Comparison of ENCODE assay signal across 8 mouse cellular contexts in genomic region chr2:32912210-32912804, GRCm38 (mm10). TPM values are rescaled to one million over a fixed set of nuclear protein-coding genes. Genes with fewer than 3 reads are reported as not detected.
DNase-seq lines count a peak whose midpoint lies in the region; ATAC-seq and TF ChIP-seq lines count a peak whose summit lies in the region.

No protein-coding gene starts in this region.

- 32% methylated on average over 19 of the region's 19 CpGs for WGBS in neural tube, embryonic 15.5 days
- 31% methylated on average over 19 of the region's 19 CpGs for WGBS in cerebellum, adult 2 months
- WGBS in forebrain, postnatal 0 days, result 30% methylated on average over 19 of the region's 19 CpGs
- WGBS in midbrain, postnatal 0 days, result 31% methylated on average over 19 of the region's 19 CpGs

- H3K4me1 ChIP-seq in neural tube, embryonic 15.5 days, result peaks cover 33% of the 10 kb centered on the region
- peaks cover 9% of the 10 kb centered on the region for H3K4me1 ChIP-seq in cerebellum, adult 2 months (ENCODE audit: control insufficient read depth, insufficient read depth, low read length)
- H3K4me1 ChIP-seq in forebrain, postnatal 0 days (ENCODE audit: insufficient read depth), result peaks cover 20% of the 10 kb centered on the region
- H3K4me1 ChIP-seq in midbrain, postnatal 0 days (ENCODE audit: insufficient read depth, low read length), result no peaks in the 10 kb centered on the region

- no peak overlapping the region for H3K4me3 ChIP-seq in neural tube, embryonic 15.5 days (replicated peaks)
- no peak overlapping the region for H3K4me3 ChIP-seq in cerebellum, adult 2 months (replicated peaks; ENCODE audit: insufficient read depth, low read depth, low read length)
- H3K4me3 ChIP-seq in forebrain, postnatal 0 days (ENCODE audit: low read depth, low read length), result no peak overlapping the region
- H3K4me3 ChIP-seq in midbrain, postnatal 0 days (ENCODE audit: low read depth, low read length), result no peak overlapping the region

- intact Hi-C loops in left cerebral cortex, postnatal 25 days (cut with DNase I), result loop anchor here (1.0 kb wide), 1 partner anchor 48 kb away; no protein-coding TSS in a partner anchor

- H3K9me3 ChIP-seq in neural tube, embryonic 15.5 days (replicated peaks), result no peaks in the 10 kb centered on the region
- H3K9me3 ChIP-seq in forebrain, postnatal 0 days (ENCODE audit: low read length), result no peaks in the 10 kb centered on the region
- H3K9me3 ChIP-seq in midbrain, postnatal 0 days (ENCODE audit: low read length), result no peaks in the 10 kb centered on the region

- peak; percentile 100 for TF ChIP-seq CTCF in cerebellum, adult 2 months (IDR thresholded peaks at IDR 0.05; ENCODE audit: borderline replicate concordance, insufficient read depth, low read depth, low read length)
- TF ChIP-seq CTCF in forebrain, postnatal 0 days (IDR thresholded peaks at IDR 0.05; ENCODE audit: low read depth), result peak; percentile 100
- TF ChIP-seq CTCF in midbrain, postnatal 0 days (IDR thresholded peaks at IDR 0.05), result peak; percentile 100

- no peak overlapping the region for H3K4me2 ChIP-seq in neural tube, embryonic 15.5 days
- H3K4me2 ChIP-seq in forebrain, postnatal 0 days (ENCODE audit: low read depth), result no peak overlapping the region
- H3K4me2 ChIP-seq in midbrain, postnatal 0 days (ENCODE audit: low read depth, low read length, poor library complexity, severe bottlenecking), result no peak overlapping the region

- H3K36me3 ChIP-seq in neural tube, embryonic 15.5 days, result peaks cover 29% of the 10 kb centered on the region
- H3K36me3 ChIP-seq in forebrain, postnatal 0 days (ENCODE audit: insufficient read depth), result peaks cover 32% of the 10 kb centered on the region
- H3K36me3 ChIP-seq in midbrain, postnatal 0 days (ENCODE audit: insufficient read depth, low read length), result peaks cover 18% of the 10 kb centered on the region
- H3K36me3 ChIP-seq in splenic B cell, adult 2 months (ENCODE audit: control insufficient read depth, insufficient read depth, low read length, poor library complexity, severe bottlenecking), result no peaks in the 10 kb centered on the region

- H3K27me3 ChIP-seq in neural tube, embryonic 15.5 days (replicated peaks), result no peaks in the 10 kb centered on the region
- no peaks in the 10 kb centered on the region for H3K27me3 ChIP-seq in cerebellum, adult 2 months (ENCODE audit: control insufficient read depth, insufficient read depth, low read length)
- no peaks in the 10 kb centered on the region for H3K27me3 ChIP-seq in forebrain, postnatal 0 days (ENCODE audit: insufficient read depth, low read length)
- H3K27me3 ChIP-seq in midbrain, postnatal 0 days (ENCODE audit: insufficient read depth, low read length), result no peaks in the 10 kb centered on the region
- H3K27me3 ChIP-seq in splenic B cell, adult 2 months (ENCODE audit: control insufficient read depth, insufficient read depth, low read length, poor library complexity, severe bottlenecking), result no peaks in the 10 kb centered on the region

- no peak overlapping the region for H3K9ac ChIP-seq in neural tube, embryonic 15.5 days (replicated peaks)
- no peak overlapping the region for H3K9ac ChIP-seq in forebrain, postnatal 0 days
- no peak overlapping the region for H3K9ac ChIP-seq in midbrain, postnatal 0 days (replicated peaks; ENCODE audit: low read length, poor library complexity, severe bottlenecking)

- TF ChIP-seq POLR2A in cerebellum, adult 2 months (IDR thresholded peaks at IDR 0.05; ENCODE audit: borderline replicate concordance, insufficient read depth, low read length), result no peak

- no peak for ATAC-seq in neural tube, embryonic 15.5 days (ENCODE audit: low FRiP score)
- ATAC-seq in forebrain, postnatal 0 days, result peak; percentile 23; the same call in 1 of the 2 replicates
- peak; percentile 35; the same call in 1 of the 2 replicates for ATAC-seq in midbrain, postnatal 0 days (ENCODE audit: low FRiP score)

- no peak overlapping the region for H3K27ac ChIP-seq in neural tube, embryonic 15.5 days (replicated peaks)
- H3K27ac ChIP-seq in cerebellum, adult 2 months (ENCODE audit: insufficient read depth, low read length), result no peak overlapping the region
- no peak overlapping the region for H3K27ac ChIP-seq in forebrain, postnatal 0 days (ENCODE audit: low read depth, low read length)
- no peak overlapping the region for H3K27ac ChIP-seq in midbrain, postnatal 0 days (ENCODE audit: low read depth, low read length)

- DNase-seq in neural tube, embryonic 10.5 days (ENCODE audit: extremely low spot score, low spot score), result peak; percentile 80
- peak; percentile 77 to 86 for DNase-seq in cerebellum, adult 2 months
- DNase-seq in forebrain, postnatal 0 days, result peak; percentile 96
- DNase-seq in hindlimb bud, embryonic 11.5 days (ENCODE audit: extremely low spot score, low read depth, low spot score), result peak; percentile 96
- peak; percentile 84 to 90 for DNase-seq in left cerebral cortex, postnatal 25 days (ENCODE audit: low spot score in 2 of 2)
- peak; percentile 94 for DNase-seq in midbrain, postnatal 0 days (ENCODE audit: low spot score)
- DNase-seq in splenic B cell, adult 2 months (ENCODE audit: low read depth, low spot score), result peak; percentile 94

RNA-seq across cellular contexts. Expression of gene Fam129b, which starts 36.4 kb away (rescaled TPM):
- 30.7 and 34.7 TPM in 2 replicates for polyA plus RNA-seq in neural tube, embryonic 15.5 days (2015; fragmentation: Nextera tagmentation; extraction: Ambion mirVana)
- polyA plus RNA-seq in cerebellum, adult 2 months (2012; rRNA removed), result 23.9 and 24.5 TPM in 2 replicates
- total RNA-seq in forebrain, postnatal 0 days (2014; rRNA removed), result 38.1 and 43.9 TPM in 2 replicates
- 26.6 and 27.7 TPM in 2 replicates for polyA plus RNA-seq in forebrain, postnatal 0 days (2015; fragmentation: Nextera tagmentation; extraction: Ambion mirVana)
- total RNA-seq in left cerebral cortex, postnatal 25 days (2021), result 10 to 100 TPM; 20.8 to 24.6 TPM
- 39.5 and 40.9 TPM in 2 replicates for total RNA-seq in midbrain, postnatal 0 days (2014; rRNA removed)
- polyA plus RNA-seq in midbrain, postnatal 0 days (2015; fragmentation: Nextera tagmentation; extraction: Ambion mirVana), result 17.7 and 18.1 TPM in 2 replicates

RNA-seq across cellular contexts. Expression of gene Rpl12, which starts 49.1 kb away (rescaled TPM):
- polyA plus RNA-seq in neural tube, embryonic 15.5 days (2015; fragmentation: Nextera tagmentation; extraction: Ambion mirVana), result 104 and 116 TPM in 2 replicates
- 257 and 289 TPM in 2 replicates for polyA plus RNA-seq in cerebellum, adult 2 months (2012; rRNA removed)
- 266 and 507 TPM in 2 replicates for total RNA-seq in forebrain, postnatal 0 days (2014; rRNA removed)
- polyA plus RNA-seq in forebrain, postnatal 0 days (2015; fragmentation: Nextera tagmentation; extraction: Ambion mirVana), result 102 and 129 TPM in 2 replicates
- total RNA-seq in left cerebral cortex, postnatal 25 days (2021), result 100 to 1,000 TPM; 103 to 104 TPM
- total RNA-seq in midbrain, postnatal 0 days (2014; rRNA removed), result 173 and 196 TPM in 2 replicates
- 102 and 107 TPM in 2 replicates for polyA plus RNA-seq in midbrain, postnatal 0 days (2015; fragmentation: Nextera tagmentation; extraction: Ambion mirVana)

RNA-seq across cellular contexts. Expression of gene Lrsam1, which starts 49.1 kb away (rescaled TPM):
- polyA plus RNA-seq in neural tube, embryonic 15.5 days (2015; fragmentation: Nextera tagmentation; extraction: Ambion mirVana), result 22.0 and 23.5 TPM in 2 replicates
- 32.8 and 36.7 TPM in 2 replicates for polyA plus RNA-seq in cerebellum, adult 2 months (2012; rRNA removed)
- total RNA-seq in forebrain, postnatal 0 days (2014; rRNA removed), result 23.1 and 28.7 TPM in 2 replicates
- polyA plus RNA-seq in forebrain, postnatal 0 days (2015; fragmentation: Nextera tagmentation; extraction: Ambion mirVana), result 12.7 and 17.4 TPM in 2 replicates
- total RNA-seq in left cerebral cortex, postnatal 25 days (2021), result 10 to 100 TPM; 35.4 to 43.8 TPM
- total RNA-seq in midbrain, postnatal 0 days (2014; rRNA removed), result 31.4 and 37.3 TPM in 2 replicates
- polyA plus RNA-seq in midbrain, postnatal 0 days (2015; fragmentation: Nextera tagmentation; extraction: Ambion mirVana), result 25.3 and 26.2 TPM in 2 replicates
